Mouse (Mus musculus): ENCODE data around the gene Jun. TPM values are rescaled to one million over a fixed set of nuclear protein-coding genes. Genes with fewer than 3 reads are reported as not detected.

The Jun gene
- polyA plus RNA-seq, 1 experiment from 2014 or later, result 73.8 TPM

DNA sequence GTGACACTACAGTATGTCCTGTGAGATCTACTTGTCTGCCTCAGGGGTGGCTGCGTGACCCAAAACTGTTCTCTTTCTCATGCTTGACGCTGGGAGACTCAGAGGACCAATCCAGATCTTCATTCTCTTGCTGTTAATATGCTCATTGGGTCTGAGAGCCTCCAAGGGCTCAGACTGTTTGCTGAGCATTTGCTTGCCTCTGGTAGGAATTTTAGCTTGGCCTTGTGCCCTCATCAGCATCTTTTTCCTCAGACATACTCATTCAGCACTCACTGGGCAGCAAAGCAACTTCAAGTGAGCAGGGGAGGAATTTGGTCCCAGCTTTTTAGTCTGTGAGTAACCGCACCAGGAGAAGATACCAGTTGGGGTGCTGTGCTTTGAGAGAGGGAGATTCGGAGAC is 40.5 kb upstream of the Jun start:
- Histone ChIP-seq H3K9ac (replicated peaks) (no peak overlapping the region), H3K36me3 (no peaks in the 10 kb centered on the region), H3K9me3 (replicated peaks) (0 out of 2 replicates have a peak, but pooled peaks cover 3% of the 10 kb centered on the region), H3K4me2 (no peak overlapping the region), H3K27ac (replicated peaks) (no peak overlapping the region), H3K27me3 (replicated peaks) (no peaks in the 10 kb centered on the region), H3K4me3 (replicated peaks) (no peak overlapping the region), H3K4me1 (no peaks in the 10 kb centered on the region)
- ATAC-seq (ENCODE audit: low FRiP score), result no peak
- 76% methylated on average over 4 of the region's 4 CpGs for WGBS

DNA sequence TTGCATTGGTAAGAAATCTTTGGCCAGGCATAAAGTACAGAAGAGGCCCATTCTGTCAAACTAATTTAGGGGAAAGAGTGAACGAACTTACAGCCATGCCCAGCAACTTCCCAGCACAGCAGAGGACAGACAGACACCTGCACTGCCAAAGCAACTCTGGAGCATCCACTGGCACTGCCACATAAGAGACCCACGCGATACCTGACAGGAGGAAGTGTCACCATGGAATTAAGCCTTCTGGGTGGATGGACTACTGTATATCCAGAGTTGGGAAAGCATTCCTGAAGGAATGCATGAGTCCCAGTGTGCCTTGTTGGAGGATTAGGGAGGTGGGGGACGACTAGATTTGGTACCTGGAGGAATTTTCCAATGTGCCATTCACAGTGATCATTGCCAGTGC is 39.5 kb upstream of the Jun start:
- no peaks in the 10 kb centered on the region for H3K36me3 ChIP-seq
- H3K27me3 ChIP-seq (replicated peaks), result no peaks in the 10 kb centered on the region
- 89% methylated on average over 4 of the region's 4 CpGs for WGBS
- no peaks in the 10 kb centered on the region for H3K4me1 ChIP-seq
- no peak overlapping the region for H3K9ac ChIP-seq (replicated peaks)
- no peak for ATAC-seq (ENCODE audit: low FRiP score)
- H3K27ac ChIP-seq (replicated peaks), result no peak overlapping the region
- H3K4me2 ChIP-seq, result no peak overlapping the region
- 0 out of 2 replicates have a peak, but pooled peaks cover 3% of the 10 kb centered on the region for H3K9me3 ChIP-seq (replicated peaks)
- no peak overlapping the region for H3K4me3 ChIP-seq (replicated peaks)

GRCm38 (mm10) chr4:95089968-95090367 is 37.9 kb upstream of the Jun start:
- Histone ChIP-seq H3K27ac (replicated peaks) (no peak overlapping the region), H3K4me3 (replicated peaks) (no peak overlapping the region), H3K36me3 (no peaks in the 10 kb centered on the region), H3K4me1 (no peaks in the 10 kb centered on the region), H3K9ac (replicated peaks) (no peak overlapping the region), H3K9me3 (replicated peaks) (0 out of 2 replicates have a peak, but pooled peaks cover 3% of the 10 kb centered on the region), H3K27me3 (replicated peaks) (no peaks in the 10 kb centered on the region), H3K4me2 (no peak overlapping the region)
- no peak for ATAC-seq (ENCODE audit: low FRiP score)

DNA sequence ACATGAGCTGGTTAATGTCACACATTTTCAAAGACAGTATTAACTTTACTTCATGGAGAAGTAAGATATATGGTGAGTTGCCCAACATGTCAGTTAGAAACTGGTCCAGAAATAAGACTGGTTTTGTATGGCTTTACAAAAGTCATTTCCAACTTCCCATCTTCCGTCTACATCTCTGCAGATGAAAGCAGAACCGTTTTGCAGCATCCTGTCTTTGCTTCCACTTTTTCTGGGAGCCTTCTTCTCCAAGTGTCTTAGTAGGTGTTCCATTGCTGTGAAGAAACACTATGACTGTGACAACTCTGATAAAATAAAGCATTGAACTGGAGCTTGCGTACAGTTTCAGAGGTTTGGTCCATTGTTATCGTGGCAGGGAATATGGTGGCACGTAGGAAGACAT is 37.0 kb upstream of the Jun start:
- no peak overlapping the region for H3K9ac ChIP-seq (replicated peaks)
- no peak overlapping the region for H3K4me2 ChIP-seq
- H3K9me3 ChIP-seq (replicated peaks), result 0 out of 2 replicates have a peak, but pooled peaks cover 3% of the 10 kb centered on the region
- H3K4me1 ChIP-seq, result no peaks in the 10 kb centered on the region
- no peak for ATAC-seq (ENCODE audit: low FRiP score)
- H3K36me3 ChIP-seq, result no peaks in the 10 kb centered on the region
- no peaks in the 10 kb centered on the region for H3K27me3 ChIP-seq (replicated peaks)
- 96% methylated on average over 5 of the region's 5 CpGs for WGBS
- H3K27ac ChIP-seq (replicated peaks), result no peak overlapping the region
- no peak overlapping the region for H3K4me3 ChIP-seq (replicated peaks)

- Histone ChIP-seq H3K36me3 (no peaks in the 10 kb centered on the region), H3K27ac (replicated peaks) (no peak overlapping the region), H3K4me1 (peaks cover 14% of the 10 kb centered on the region), H3K27me3 (replicated peaks) (no peaks in the 10 kb centered on the region), H3K4me2 (no peak overlapping the region), H3K4me3 (replicated peaks) (no peak overlapping the region), H3K9ac (replicated peaks) (no peak overlapping the region), H3K9me3 (replicated peaks) (no peaks in the 10 kb centered on the region)
- no peak for ATAC-seq (ENCODE audit: low FRiP score)
- 88% methylated on average over 8 of the region's 8 CpGs for WGBS
Measured at GRCm38 (mm10) chr4:95083957-95084356, 31.9 kb upstream of the Jun start.

DNA sequence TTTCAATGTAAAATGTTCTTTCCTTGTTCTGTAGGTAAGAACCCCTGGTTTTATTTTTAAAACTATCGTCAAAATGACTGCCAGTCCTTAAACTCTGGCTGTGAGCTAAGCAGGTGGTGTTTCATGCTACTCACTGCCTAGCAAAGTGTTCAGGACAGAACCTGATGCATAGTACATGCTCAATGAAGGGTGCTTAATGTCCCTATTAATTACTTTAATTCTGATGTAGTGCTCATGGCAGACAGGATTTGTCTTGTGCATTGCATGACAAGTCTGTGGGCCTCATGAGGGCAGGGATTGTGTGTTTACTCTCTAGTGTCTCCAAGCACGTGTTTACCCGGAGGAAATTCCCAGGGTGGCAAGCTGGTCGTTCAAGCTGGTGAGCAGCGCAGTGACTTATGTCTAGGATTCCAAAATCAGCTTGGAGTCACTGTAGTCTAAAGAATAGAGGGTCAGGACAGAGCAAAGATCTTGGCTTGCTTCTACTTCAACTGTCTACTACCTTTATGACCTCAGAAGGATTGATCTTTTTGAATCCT is 31.2 kb upstream of the Jun start:
- Histone ChIP-seq H3K36me3 (no peaks in the 10 kb centered on the region), H3K9me3 (replicated peaks) (no peaks in the 10 kb centered on the region), H3K4me2 (no peak overlapping the region), H3K27ac (replicated peaks) (no peak overlapping the region; the same call in 1 of the 2 replicates), H3K4me1 (peaks cover 14% of the 10 kb centered on the region), H3K27me3 (replicated peaks) (no peaks in the 10 kb centered on the region), H3K4me3 (replicated peaks) (no peak overlapping the region), H3K9ac (replicated peaks) (no peak overlapping the region)
- WGBS, result 37% methylated on average over 5 of the region's 5 CpGs
- no peak for ATAC-seq (ENCODE audit: low FRiP score)

DNA sequence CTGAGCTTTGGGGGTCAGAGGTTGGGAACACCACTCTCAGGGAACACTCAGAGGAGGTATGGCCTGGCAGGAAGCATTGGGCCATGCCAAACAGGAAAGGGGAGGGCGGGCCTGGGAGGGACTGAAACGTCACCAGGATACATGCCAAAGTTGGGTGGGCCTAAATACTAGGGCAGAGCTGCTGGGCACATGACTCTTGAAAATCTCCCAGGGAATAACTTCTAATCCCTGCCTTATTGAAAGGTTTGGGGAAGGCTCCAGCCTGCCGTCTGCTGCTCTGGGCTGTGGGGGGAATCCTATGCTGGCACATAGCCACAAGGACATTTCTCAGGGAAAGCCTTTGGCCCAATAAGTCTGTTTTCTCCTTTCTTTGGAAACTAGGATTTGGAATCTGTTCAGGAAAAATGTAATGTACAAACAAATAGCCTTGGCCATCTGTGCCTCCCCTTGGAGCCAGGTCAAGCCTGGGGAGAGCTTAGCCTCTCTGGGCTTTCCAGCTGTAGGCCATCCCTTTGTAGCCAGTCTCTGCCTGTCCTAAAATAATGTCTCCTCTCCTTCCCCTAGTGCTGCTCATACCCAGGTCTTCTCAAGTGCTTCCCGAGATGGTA is 30.6 kb upstream of the Jun start:
- H3K9me3 ChIP-seq (replicated peaks), result no peaks in the 10 kb centered on the region
- no peak overlapping the region for H3K4me3 ChIP-seq (replicated peaks)
- H3K4me2 ChIP-seq, result no peak overlapping the region
- peak; percentile 73 for ATAC-seq (ENCODE audit: low FRiP score)
- H3K27ac ChIP-seq (replicated peaks), result no peak overlapping the region; the same call in 1 of the 2 replicates
- H3K4me1 ChIP-seq, result peaks cover 14% of the 10 kb centered on the region
- 44% methylated on average over 4 of the region's 4 CpGs for WGBS
- no peaks in the 10 kb centered on the region for H3K36me3 ChIP-seq
- no peak overlapping the region for H3K9ac ChIP-seq (replicated peaks)
- no peaks in the 10 kb centered on the region for H3K27me3 ChIP-seq (replicated peaks)

- Histone ChIP-seq H3K27ac (replicated peaks) (no peak overlapping the region), H3K36me3 (no peaks in the 10 kb centered on the region), H3K4me2 (no peak overlapping the region), H3K4me3 (replicated peaks) (no peak overlapping the region), H3K9me3 (replicated peaks) (no peaks in the 10 kb centered on the region), H3K27me3 (replicated peaks) (no peaks in the 10 kb centered on the region), H3K4me1 (peaks cover 14% of the 10 kb centered on the region), H3K9ac (replicated peaks) (no peak overlapping the region)
- no peak for ATAC-seq (ENCODE audit: low FRiP score)
- 82% methylated on average over 8 of the region's 8 CpGs for WGBS
Measured at GRCm38 (mm10) chr4:95081632-95082031, 29.6 kb upstream of the Jun start.

DNA sequence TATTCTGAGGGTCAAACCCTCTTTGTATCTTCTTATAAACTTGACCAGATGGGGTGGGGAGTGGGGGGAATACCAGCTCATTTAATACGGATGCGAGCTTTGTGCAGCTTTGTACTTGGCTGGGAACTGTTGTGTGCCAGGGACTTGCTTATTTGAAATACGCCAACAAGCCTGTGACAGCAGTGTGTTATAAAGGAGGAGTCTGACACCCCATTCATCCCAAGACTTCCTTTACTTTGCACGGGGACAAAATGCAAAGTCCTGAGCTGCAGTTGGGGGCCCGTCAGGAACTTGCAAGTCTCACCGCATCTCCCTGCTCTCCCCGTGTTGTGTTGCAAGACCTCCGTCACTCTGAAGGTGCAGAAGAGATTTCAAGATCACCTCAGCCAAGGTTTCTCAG is 26.6 kb upstream of the Jun start:
- no peak for ATAC-seq (ENCODE audit: low FRiP score)
- Histone ChIP-seq H3K4me3 (replicated peaks) (no peak overlapping the region), H3K9ac (replicated peaks) (no peak overlapping the region), H3K36me3 (no peaks in the 10 kb centered on the region), H3K27ac (replicated peaks) (no peak overlapping the region), H3K4me1 (peaks cover 14% of the 10 kb centered on the region), H3K9me3 (replicated peaks) (no peaks in the 10 kb centered on the region), H3K4me2 (no peak overlapping the region), H3K27me3 (replicated peaks) (no peaks in the 10 kb centered on the region)
- 56% methylated on average over 8 of the region's 8 CpGs for WGBS

DNA sequence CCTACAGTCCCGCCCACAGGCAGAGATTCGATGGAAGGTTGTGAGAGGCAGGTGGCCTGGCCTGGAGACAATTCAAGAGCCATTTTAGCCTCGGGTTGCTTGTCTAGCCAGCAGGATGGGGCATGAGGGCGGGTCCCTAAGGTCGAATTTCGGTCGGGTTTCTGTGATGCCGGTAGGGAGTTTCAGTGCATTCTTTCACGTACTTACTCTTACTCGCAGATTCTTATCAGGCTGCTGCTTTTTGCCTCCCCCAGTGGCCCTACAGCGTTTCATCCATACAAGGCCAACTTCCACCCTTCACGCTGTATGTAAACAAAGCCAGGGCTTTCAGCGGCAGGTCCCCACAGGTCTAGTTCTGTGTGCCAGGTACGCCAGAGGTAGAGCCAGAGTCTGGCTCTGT is 24.3 kb upstream of the Jun start:
- no peak for ATAC-seq (ENCODE audit: low FRiP score)

GRCm38 (mm10) chr4:95075591-95076002 is 23.6 kb upstream of the Jun start:
- no peak overlapping the region for H3K9ac ChIP-seq (replicated peaks)
- H3K9me3 ChIP-seq (replicated peaks), result no peaks in the 10 kb centered on the region
- 95% methylated on average over 17 of the region's 17 CpGs for WGBS
- no peak for ATAC-seq (ENCODE audit: low FRiP score)
- no peaks in the 10 kb centered on the region for H3K27me3 ChIP-seq (replicated peaks)
- no peak overlapping the region for H3K27ac ChIP-seq (replicated peaks)
- no peak overlapping the region for H3K4me2 ChIP-seq
- H3K4me1 ChIP-seq, result no peaks in the 10 kb centered on the region
- no peaks in the 10 kb centered on the region for H3K36me3 ChIP-seq
- no peak overlapping the region for H3K4me3 ChIP-seq (replicated peaks)

More for the DNA sequence above, 24.3 kb upstream of the Jun start:
- H3K9me3 ChIP-seq (replicated peaks), result no peaks in the 10 kb centered on the region
- H3K4me2 ChIP-seq, result no peak overlapping the region
- H3K4me3 ChIP-seq (replicated peaks), result no peak overlapping the region
- H3K27me3 ChIP-seq (replicated peaks), result no peaks in the 10 kb centered on the region
- H3K36me3 ChIP-seq, result no peaks in the 10 kb centered on the region
- H3K4me1 ChIP-seq, result no peaks in the 10 kb centered on the region
- H3K9ac ChIP-seq (replicated peaks), result no peak overlapping the region
- H3K27ac ChIP-seq (replicated peaks), result no peak overlapping the region
- WGBS, result 67% methylated on average over 14 of the region's 14 CpGs

DNA sequence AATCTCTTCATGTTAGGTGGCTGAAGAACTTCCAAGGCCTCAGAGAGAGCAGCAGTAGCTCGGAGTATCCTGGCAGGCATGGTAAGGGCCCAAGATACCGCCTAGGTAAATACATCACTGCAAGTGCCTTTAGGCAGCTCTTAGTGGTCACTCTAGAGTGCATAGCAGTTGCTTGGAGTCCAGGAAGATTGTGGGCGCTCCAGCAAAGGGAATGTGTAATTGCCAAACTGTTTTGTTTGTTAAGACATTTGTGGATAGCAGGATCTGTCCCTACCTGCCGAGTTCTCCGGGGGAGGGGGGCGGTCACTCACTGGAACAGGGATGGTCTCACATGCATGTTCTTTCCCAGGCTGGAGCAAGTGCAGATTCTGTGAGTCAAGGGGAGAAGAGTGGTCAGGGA is 22.3 kb upstream of the Jun start:
- Histone ChIP-seq H3K4me2 (no peak overlapping the region), H3K9me3 (replicated peaks) (no peaks in the 10 kb centered on the region), H3K27me3 (replicated peaks) (no peaks in the 10 kb centered on the region), H3K27ac (replicated peaks) (no peak overlapping the region), H3K9ac (replicated peaks) (no peak overlapping the region), H3K36me3 (no peaks in the 10 kb centered on the region), H3K4me1 (no peaks in the 10 kb centered on the region), H3K4me3 (replicated peaks) (no peak overlapping the region)
- ATAC-seq (ENCODE audit: low FRiP score), result no peak
- 92% methylated on average over 6 of the region's 6 CpGs for WGBS
